Mouse (Mus musculus) spleen, postnatal 4 days (tissue): ENCODE measurements at regions not wholly inside any gene's neighbourhood (a gene's known extent, or its start where the extent isn't known, plus 50 kb on each side); places are given as distances from the start of the nearest gene placed in this dataset.

Source experiments
- DNase-seq, 2 experiments: peaks; one replicate each; pipeline ENCODE4 v3.0.0; 2022; ENCODE audit warnings: low spot score in 2 of 2

DNA sequence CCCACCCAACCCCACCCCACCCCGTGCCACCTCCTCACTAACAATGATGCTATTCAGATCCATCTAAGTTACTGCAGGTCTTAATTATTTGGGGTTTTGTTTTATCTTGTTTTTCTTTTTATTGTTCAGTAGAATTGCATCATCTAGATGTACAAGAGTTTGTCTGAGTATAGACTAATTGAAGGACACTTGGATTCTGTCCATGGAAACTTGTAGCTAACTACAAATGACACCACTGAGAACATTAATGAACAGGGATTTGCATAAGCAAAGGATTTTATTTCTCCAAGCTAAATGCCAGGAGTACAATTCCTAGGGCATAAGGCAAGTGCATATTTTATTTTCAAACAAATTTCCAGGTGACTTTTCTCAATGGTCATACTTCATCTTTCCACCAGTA, 318.4 kb upstream of the Slc7a11 start:
- DNase-seq, result no peak

DNA sequence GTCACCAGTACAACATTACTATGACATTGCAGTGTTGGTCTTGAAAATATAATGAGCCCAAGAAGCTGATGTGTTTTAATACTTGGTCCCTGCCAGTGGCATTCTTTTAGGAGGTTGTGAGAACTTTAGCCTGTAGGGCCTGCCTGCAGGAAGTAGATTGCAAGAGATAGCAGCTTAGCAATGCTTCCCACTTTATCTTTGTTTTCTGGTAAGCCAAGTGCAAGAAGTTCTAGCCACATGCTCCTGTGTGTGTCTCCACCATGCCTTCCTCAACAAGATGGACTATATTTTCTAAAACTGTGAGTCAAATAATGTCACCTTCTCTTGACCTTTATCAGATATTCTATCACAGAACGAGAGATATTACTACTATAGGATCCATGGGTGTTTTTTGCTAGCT, 314.7 kb upstream of the Slc7a11 start:
- DNase-seq, result no peak

DNA sequence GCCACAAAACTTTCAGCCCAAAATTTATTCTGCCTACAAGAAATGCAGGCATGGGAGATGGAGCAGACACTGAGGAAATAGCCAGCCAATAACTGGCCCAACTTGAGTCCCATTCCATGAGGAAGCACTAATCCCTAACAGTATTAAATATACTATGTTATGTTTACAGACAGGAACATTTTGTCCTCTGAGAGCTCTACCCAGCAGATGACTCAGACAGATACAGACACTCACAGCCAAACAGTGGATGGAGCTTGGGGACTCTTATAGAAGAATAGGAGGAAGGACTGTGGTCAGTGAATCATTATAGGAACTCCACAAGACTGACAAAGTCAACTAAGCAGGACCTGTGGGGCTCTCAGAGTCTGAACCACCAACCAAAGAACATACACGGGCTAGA, 293.8 kb upstream of the Slc7a11 start:
- no peak for DNase-seq

DNA sequence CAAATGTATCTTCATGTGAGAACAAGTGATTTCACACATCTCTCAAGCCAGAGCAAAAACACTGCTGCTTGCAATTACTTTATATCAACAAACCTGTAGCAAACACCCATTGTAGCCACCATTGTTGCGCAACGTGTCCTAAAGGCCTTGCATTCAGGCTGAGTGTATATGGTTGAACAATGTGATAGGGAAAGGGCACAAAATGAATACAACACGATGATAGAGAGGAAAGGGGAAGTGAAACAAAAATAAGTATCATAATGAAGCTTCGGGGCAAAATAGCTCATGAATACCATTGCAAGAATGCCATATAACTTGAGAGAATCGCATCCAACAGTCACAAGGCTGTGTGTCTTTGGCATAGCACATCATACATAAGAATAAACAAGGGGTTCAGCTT, 275.6 kb upstream of the Slc7a11 start:
- no peak for DNase-seq

DNA sequence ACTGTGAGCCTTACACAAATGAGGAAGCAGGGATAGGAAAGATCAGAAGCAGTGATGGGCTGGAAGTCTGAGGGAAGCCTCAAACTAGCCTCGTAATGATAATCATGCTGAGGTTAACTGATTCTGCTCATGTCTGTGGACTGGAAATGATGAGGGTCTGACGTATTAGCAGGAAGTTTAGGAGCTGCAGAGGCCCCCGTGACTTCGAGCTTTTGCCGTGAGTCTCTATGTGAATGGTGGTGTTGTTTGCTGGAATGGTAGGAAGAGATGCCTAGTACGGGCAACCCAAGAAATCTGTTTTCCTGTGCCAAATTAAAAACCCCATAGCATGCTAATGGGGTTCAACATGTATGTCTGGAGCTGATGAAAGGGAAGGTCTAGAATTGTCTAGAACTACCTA, 270.0 kb upstream of the Slc7a11 start:
- no peak for DNase-seq

DNA sequence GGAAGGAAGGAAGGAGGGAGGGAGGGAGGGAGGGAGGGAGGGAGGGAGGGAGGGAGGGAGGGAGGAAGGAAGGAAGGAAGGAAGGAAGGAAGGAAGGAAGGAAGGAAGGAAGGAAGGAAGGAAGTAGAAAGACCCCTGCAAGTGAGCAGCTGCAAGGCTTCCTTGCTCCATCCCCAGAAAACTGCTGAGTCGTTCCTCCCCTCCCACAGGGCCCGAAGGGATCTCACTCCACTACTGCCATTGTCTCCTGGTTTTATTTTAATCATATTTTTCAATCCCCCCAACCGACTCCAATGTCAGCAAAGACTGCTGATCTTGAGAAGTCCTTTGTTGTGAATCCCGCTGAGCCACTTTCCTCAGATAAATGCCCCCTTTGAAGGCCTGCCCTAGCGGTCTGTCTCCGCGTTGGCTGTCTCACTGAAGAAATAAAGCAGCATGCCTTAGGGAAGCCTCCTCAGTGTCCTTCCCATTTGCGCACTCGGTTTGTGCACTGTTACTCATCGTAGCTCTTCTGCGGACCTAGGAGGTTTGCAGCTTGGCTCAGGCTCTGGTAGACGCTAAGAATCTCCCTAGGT, 266.1 kb upstream of the Slc7a11 start:
- no peak for DNase-seq

DNA sequence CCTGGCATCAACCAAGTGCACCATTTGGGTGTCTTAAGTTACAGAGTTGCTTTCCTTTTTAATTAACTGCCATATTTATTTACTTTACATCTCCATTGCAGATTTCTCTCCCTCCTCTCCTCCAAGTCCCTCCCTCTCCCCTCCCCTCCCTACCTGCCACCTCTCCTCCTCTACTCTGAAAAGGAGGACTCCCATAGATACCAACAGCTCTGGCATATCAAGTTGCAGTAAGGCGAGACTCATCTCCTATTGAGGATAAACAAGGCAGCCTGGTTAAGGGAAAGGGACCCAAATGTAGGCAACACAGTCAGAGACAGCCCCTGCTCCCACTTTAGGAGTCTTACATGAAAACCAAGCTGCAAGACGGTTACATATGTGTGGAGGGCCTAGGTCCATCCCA, 263.3 kb upstream of the Slc7a11 start:
- DNase-seq, result no peak

DNA sequence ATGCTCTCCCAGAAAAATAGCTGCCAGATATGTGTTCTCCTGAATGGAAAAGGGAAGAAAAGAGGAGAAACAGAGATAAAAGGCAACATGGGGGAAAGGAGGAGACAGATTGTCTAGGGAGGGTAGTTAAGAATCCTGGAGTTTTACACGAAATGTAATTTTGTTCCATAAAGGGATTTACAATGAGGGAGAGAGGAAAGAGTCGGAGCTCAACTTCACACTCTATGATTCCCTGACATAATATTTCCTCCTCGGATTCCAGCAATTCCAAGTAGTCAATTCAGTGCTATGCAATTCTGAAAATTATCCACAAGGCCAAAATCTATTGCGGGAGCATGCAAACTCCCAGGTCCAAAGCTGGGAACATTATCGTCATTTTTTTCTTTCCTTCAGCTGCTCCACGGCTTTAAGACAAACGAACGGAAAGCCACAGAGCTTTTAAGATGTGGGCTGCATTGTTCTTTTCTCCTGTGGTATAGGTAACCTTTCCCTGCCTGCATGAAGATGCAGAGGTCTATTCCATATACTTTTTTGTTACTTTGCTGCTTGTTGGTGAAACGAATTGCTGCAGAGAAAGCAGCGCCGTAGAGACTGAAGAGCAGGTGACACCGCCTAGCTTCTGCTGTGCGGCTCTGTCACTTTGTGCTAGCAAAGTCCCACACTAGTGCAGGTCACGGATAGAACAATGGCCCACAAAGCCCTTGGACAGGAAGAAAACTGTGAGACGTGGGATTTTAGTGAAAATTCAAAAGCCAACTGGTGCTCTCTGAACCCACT, 251.7 kb upstream of the Slc7a11 start:
- no peak for DNase-seq

DNA sequence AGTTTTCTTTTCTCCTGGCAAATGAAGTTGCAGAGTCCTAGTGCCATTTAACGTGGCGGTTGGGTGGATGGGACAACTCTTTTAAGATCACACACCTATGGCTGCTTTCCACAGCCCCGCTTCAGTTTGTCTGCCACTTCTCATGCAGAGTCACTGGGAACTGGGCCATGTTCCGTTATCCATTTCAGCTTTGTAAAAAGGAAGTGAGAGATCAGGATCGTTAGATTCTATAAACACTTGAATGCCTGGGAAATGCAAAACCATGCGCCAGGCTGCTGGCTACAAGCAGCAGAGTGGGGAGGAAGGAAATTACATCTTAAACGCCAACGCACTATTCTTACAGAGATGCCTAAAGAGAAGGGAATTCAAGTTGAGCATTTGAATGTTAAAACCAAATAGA, 251.1 kb upstream of the Slc7a11 start:
- DNase-seq, result no peak

DNA sequence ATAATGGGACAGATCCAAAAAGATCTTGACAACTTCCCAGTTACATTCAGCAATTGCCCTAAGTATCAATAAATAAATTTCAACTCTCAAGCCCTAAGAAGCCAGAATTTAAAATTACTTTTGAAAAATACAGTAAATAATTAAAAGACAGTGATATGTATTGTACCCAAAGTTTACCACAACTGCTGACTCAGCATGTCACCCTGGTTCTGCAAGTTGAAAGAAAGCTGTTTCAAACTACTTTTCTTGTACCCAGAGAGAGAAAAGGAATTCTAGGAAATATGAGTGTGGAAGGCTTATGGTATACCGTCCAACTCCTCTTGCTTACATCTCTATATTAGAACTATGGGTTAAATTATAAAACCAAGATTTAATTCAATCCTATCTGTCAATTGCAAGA, 248.9 kb upstream of the Slc7a11 start:
- DNase-seq, result no peak

DNA sequence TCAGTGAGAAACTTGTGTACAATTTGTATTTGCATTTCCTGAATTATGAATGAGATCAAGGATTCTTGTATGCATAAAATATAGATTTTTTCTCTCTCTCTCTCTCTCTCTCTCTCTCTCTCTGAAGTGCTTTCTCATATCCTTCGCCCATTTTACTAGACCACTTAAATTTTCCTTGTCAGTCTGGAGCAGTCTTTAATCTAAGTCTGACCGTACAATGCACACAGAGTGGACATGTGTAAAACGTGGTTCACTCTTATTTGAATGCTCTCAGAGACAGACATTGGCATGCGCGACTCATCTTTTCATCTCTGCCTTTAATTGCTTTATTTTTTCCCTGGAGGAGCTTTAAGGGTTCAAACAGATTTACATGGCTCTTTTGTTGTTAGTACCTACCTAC, 247.3 kb upstream of the Slc7a11 start:
- no peak for DNase-seq

DNA sequence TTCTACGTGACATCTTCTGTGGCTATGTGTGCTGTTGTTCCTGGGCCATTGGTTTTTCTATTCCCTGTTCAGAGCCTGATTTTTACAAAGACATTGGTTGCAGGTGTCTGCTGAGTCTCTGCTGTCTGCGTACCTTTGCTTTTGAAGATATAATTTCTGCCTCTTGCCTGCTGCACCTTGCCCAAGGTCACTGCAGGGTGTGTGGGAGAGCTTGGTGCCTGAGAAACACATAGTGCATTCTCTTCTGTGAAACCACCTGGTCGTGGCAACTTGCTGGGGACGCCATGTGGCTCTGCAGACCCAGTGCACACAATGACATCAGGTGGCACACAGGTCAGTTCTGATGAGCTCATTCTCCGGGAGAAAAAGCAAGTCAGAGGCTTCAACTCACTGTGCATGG, 246.0 kb upstream of the Slc7a11 start:
- DNase-seq, result no peak

DNA sequence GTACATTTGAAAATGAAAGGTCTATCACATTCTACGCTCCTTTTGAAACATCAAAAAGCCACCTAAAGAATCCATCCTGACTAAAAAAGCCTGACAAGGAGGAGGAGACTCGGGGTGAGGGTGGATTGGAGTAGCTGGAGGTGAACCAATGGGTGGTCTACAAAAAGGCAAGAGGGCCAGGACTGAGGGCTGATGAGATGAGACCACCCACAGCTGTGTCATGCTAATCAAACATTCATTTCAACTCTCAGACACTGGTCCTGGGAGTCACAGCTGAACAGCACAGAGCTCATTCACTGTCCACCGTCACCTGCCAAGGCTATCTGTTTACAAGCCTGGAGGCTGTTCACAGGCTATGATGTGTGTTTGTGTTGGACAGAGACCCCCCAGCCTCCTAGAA, 244.3 kb upstream of the Slc7a11 start:
- DNase-seq, result no peak

DNA sequence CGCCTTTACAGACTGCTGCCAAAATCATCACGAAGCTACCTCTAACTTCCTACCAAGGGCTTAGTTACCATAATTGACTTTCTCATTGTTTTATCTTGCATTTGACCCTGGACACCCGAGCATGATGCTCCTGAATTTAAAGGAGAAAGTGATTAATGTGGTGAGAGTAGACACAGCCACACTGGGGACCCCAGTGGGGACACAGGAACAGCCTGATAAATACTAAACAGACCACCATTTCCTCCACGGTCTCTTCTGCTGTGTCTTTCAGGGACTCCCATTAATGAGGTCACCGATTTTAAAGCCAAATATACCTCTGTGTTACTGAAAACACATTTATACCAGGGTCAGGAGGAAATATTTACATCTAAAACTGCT, 235.2 kb upstream of the Slc7a11 start:
- DNase-seq, result no peak

DNA sequence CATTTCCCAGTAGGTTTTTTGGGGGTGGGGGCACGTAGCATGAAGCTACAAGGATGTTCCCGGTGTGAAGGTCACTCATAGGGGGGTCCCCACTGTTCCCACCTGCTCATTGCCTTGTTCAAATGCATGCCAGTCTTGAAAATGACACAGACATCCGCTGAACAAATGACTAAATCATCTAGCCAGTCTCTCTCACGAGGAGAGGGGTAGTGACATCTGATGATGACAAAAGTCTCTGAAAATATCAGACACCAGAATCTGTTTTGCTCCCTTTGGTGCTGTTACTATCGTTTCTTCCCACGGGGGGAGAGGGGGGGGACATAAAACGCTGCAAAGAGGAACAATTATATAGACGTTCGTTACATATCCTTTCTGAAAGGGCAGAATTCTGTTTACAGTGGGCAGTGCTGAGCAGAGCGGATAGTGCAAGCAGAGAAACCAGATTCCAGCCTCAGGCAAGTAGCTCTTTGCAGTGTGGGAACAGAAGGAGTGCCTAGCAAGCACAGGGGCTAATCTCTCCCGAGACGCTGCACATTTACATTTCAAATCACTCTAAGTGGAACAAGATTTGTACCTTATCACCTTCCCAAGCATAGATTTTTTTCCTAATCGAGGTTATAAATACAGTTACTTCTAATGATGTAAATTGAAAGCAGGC, 234.7 kb upstream of the Slc7a11 start:
- DNase-seq, result no peak

DNA sequence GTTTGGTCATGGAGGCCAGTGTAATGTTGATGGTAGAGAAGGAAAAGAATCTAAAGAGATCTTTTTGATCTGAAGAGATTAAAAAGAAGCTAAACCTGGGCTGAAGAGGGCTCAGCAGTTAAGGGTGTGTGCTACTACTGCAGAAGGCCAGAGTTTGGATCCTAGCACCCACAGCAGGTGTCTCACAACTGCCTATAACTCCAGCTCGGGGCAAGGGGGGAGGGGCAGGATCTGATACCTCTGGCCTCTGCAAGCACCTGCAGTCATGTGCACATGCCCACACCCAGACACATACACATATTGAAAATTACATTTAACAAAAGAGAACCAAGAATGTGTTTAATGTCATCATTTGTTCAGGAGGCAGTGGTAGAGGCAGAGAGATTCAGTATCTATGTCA, 232.4 kb upstream of the Slc7a11 start:
- no peak for DNase-seq

DNA sequence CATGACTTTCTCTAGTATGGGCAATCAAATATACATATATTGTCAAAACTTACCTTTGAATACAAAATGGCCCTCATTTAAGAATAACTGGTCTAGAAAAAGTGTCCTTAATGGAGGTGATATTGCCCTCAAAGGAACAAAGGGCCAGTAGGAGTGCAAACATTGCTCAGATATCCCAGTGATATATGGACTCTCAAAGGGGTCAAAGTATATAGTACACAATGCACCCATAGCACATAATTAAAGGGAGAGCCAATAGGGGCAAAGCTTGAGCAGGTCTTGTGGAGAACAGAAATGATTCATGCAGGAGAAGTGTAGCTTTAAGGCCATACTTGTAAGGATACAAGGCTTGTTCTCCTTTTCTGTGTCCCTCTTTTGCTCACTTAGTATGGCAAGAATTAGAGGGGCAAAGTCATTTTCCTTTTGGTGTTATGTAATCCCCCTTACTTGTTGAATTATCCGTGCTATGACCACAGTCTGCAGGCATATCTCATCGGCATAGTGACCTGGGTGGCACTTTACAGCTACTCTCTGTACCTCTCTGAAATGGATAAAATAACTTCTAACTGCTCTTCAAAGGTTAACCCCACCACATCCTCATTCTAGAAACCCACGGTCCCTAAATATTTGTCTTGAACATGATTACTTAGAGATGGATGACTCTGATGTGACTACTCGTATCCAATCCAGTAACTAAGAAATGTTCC, 231.6 kb upstream of the Slc7a11 start:
- DNase-seq, result no peak

DNA sequence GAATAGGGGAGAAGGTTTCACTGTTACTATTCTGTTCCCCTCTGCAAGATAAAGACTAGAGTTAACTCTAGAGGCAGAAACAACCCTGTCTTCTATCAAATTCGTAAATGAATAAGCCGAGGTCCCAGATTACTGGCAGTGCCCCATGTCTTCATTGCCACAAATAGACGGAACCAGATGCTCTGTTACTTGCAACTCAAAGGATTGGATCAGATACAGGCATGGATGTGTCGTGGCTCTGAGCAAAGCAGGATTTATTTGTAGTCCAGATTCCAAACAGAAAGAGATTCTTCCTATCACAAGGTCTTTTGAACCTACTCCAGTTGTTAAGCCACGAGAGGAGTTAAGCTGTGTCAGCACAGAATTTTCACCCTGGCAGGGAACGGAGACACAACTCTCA, 221.9 kb upstream of the Slc7a11 start:
- no peak for DNase-seq

DNA sequence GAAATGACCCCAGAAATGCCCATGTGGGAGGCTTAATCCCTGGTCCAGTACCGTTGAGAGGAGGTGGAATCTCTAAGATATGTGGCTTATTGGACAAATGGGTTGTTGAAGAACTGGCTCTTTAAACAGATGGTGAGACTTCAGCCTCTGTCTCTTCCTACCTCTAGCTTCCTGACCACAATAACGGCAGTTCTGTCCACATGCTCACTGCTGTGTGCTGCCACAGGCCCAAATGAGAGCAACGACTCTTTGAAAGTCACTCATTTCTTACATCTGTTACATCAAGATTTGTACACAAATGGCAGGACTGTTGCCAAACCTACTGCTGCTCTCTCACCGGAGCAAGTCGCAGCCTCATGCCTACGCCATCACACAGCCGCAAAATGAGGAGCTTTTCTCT, 217.6 kb upstream of the Slc7a11 start:
- DNase-seq, result no peak

DNA sequence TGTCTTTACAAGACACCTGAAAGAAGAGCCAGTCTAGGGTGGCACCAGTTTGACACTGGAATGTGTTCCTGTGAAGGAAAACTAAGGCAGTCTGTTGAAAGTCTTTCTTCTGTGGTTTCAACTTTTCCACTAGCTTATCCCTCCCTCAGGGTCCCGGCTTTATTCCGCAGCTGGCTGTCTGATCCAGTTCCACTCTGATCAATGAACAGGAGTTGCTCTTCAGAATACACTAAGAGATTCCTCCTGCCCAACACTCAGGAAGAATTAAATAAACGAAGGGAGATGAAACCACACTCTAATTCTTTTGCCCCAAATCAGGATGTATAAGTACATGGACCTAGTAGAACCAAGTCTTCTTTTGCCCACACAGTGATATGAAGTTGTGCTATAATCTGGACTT, 217.2 kb upstream of the Slc7a11 start:
- DNase-seq, result no peak

DNA sequence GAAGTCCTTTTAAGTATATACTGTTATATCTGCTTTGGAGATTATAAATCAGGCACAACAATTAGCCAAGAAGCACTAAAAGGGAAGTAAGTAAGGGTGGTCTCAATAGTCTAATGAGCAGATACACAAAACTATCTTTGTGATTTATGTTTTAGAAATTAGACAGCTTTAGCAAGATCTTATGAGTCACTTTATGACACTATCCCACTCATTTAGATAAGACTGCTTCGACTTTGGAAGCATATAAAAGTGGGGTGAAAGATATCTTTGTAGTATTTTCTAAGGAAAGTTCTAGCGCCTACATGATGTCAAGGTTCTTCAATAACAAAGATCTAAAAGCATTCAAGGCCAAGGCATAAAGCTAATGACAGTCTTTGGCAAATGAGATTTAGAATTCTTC, 214.5 kb upstream of the Slc7a11 start:
- no peak for DNase-seq

DNA sequence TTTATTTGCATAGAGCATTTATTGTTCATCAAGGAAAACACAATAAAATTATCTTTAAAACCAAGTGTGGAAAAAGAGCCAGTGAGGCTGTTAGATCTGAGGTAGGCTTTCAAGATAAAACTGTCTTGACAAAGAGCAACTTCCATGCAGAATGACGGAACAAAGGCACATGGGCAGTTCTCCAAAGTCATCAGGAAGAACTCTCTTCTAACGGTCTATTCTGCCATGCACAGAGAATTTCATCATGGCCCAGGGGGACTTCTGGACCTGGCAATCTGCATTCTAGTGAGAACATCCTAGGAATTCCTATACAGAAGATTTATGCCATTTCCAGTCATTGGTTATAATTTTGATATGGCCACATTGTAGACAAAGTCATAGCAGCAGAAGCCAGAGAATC, 211.0 kb upstream of the Slc7a11 start:
- DNase-seq, result no peak

DNA sequence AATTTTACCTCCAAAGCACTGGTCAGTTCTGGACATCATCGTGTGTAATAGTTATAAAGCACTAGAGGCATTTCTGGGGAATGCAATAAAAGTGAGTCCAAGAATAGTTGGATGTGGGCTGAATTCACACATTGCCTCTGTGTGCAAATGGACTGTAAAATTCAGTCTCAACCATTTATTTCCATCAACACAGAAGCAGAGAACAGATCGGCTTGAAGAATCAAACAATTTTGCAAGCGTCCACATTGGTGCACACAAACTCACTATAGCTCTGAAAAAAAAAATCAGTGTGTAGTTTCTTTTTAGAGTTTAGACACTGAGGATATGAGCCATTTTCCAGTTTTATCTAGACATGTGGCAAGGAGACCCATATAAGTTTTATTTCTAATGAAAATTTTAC, 208.9 kb upstream of the Slc7a11 start:
- DNase-seq, result no peak
